Mouse (Mus musculus): ENCODE measurements around the gene Sema4b.

DNA sequence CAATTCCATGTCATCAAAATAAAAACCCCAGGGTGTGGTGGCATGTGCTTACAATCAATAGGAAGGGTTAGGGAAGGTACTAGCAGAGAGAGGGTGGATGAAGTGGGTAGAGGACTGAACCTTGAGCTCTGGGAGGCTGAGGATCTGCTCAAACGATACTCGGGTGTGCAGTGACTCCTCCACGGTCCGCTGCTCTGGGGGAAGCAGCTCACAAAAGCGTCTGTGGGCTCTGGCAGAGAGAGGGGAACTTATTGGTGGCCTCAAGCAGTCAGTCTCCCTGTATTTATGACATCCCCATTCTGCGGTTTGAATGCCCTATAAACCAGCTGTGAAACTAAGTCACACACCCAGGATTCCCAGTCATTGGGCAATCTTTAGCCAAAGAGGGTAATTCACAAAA, 43.6 kb downstream of the Sema4b start:
- no peak for TF ChIP-seq POLR2A (IDR thresholded peaks at IDR 0.05; ENCODE audit: borderline replicate concordance, control insufficient read depth, low read depth, low read length)
- TF ChIP-seq CTCF (IDR thresholded peaks at IDR 0.05; ENCODE audit: control insufficient read depth, insufficient read depth, low read length): no peak
